Comparison of ENCODE assay signal across 10 mouse cellular contexts in the genomic region with DNA sequence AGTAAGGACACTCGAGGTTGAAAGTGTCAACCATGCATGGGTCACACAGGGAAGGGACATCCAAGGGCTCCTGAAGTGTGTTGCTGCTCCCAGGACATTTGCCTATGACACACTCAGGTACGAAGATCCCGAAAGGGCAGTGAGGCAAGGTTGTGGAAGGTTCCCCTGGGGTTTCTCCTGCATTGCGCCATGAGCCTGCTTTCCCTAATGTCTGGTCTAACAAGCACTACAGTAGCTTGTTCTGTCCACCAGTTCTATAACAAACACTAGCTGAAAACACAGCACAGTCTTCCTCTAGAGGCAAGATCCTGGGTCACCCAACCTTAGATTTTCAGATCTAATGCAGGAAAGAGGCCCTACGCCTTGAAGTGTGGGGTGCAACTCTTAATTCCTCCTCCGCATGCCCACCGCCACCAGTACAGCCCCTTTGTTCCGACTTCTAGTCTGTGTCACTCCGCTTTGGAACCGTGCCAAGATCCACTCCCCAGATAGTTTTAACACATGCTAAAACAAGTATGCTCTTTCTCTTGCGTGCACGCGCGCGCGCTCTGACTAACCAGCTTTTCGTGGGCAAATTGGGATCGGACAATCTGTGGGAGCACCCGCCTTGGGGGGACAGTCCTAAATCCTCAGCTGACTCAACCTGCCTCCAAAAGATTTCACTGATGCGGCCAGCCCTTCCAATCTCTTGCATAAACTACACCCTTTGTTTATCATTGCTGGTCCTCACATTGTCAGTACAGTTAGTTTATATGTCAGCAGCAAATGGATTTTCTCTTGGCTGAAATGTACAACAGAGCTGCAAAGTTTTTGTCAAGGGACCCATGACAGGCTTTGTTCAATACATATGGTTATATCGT. TPM values are rescaled to one million over a fixed set of nuclear protein-coding genes. Genes with fewer than 3 reads are reported as not detected.
DNase-seq lines count a peak whose midpoint lies in the region; ATAC-seq lines count a peak whose summit lies in the region.
"Had no signal": no experiment of that assay in that cellular context is flagged by ENCODE, and none has a peak within 500 bp of the region (broad histone marks: within the 10 kb centered on the region; RNA-seq: fewer than 3 reads in every experiment).

No protein-coding gene starts in this region.

- no peak overlapping the region for H3K4me2 ChIP-seq in forebrain, embryonic 14.5 days (ENCODE audit: low read length)
- peak overlapping the region; percentile 36 for H3K4me2 ChIP-seq in heart, embryonic 13.5 days
- peak overlapping the region; percentile 47 for H3K4me2 ChIP-seq in lung, embryonic 15.5 days

- no peak overlapping the region for H3K9ac ChIP-seq in forebrain, embryonic 14.5 days (ENCODE audit: low read length)
- H3K9ac ChIP-seq in heart, embryonic 13.5 days = peak overlapping the region; percentile 6
- no peak overlapping the region for H3K9ac ChIP-seq in lung, embryonic 15.5 days

- no peak overlapping the region for H3K27ac ChIP-seq in forebrain, embryonic 14.5 days (ENCODE audit: low read depth, low read length)
- peak overlapping the region; percentile 52 for H3K27ac ChIP-seq in heart, embryonic 13.5 days (replicated peaks)
- peak overlapping the region; percentile 56 for H3K27ac ChIP-seq in lung, embryonic 15.5 days

- H3K36me3 ChIP-seq in forebrain, embryonic 14.5 days (ENCODE audit: control insufficient read depth, insufficient read depth, low read length) = no peaks in the 10 kb centered on the region
- 0 out of 2 replicates have a peak, but pooled peaks cover 4% of the 10 kb centered on the region for H3K36me3 ChIP-seq in heart, embryonic 13.5 days
- no peaks in the 10 kb centered on the region for H3K36me3 ChIP-seq in lung, embryonic 15.5 days

- peak; percentile 39 to 52 for DNase-seq in layer of hippocampus, postnatal 10 days (ENCODE audit: low spot score in 2 of 2)
- DNase-seq in layer of hippocampus, adult 8-10 months (ENCODE audit: low spot score in 2 of 2) = no peak
- peak; percentile 75 for DNase-seq in forebrain, embryonic 14.5 days (ENCODE audit: low spot score)
- no peak for DNase-seq in thymus, postnatal 4 days
- no peak for DNase-seq in left cerebral cortex, adult 8-10 months (ENCODE audit: low spot score in 2 of 2)

- H3K4me3 ChIP-seq in forebrain, embryonic 14.5 days (ENCODE audit: low read depth, low read length) = no peak overlapping the region
- H3K4me3 ChIP-seq in heart, embryonic 13.5 days = no peak overlapping the region
- H3K4me3 ChIP-seq in lung, embryonic 15.5 days = peak overlapping the region; percentile 18

- H3K27me3 ChIP-seq in forebrain, embryonic 14.5 days (replicated peaks; ENCODE audit: control insufficient read depth, insufficient read depth, low read length) = no peaks in the 10 kb centered on the region
- H3K27me3 ChIP-seq in heart, embryonic 13.5 days (replicated peaks) = no peaks in the 10 kb centered on the region
- H3K27me3 ChIP-seq in lung, embryonic 15.5 days = no peaks in the 10 kb centered on the region
- H3K27me3 ChIP-seq: Patski had no signal

- peak; percentile 52; the same call in 1 of the 2 replicates for ATAC-seq in forebrain, embryonic 14.5 days
- no peak for ATAC-seq in heart, embryonic 13.5 days (ENCODE audit: extremely low read depth, insufficient number of reproducible peaks, low FRiP score, low TSS enrichment)
- peak; percentile 83 for ATAC-seq in lung, embryonic 15.5 days (ENCODE audit: borderline replicate concordance, extremely low read depth, low FRiP score, low TSS enrichment)
- no peak for ATAC-seq in megakaryocyte-erythroid progenitor cell, adult 5-6 weeks (replicated peaks; ENCODE audit: low FRiP score, low TSS enrichment, poor library complexity, severe bottlenecking)
- ATAC-seq: Patski had no signal

- H3K4me1 ChIP-seq in forebrain, embryonic 14.5 days (ENCODE audit: control insufficient read depth, insufficient read depth, low read length) = peaks cover 3% of the 10 kb centered on the region; the same call in 1 of the 2 replicates
- H3K4me1 ChIP-seq in heart, embryonic 13.5 days = peaks cover 76% of the 10 kb centered on the region
- peaks cover 28% of the 10 kb centered on the region for H3K4me1 ChIP-seq in lung, embryonic 15.5 days

- H3K9me3 ChIP-seq in forebrain, embryonic 14.5 days (replicated peaks; ENCODE audit: control insufficient read depth, low read length) = no peaks in the 10 kb centered on the region
- no peaks in the 10 kb centered on the region for H3K9me3 ChIP-seq in heart, embryonic 13.5 days
- H3K9me3 ChIP-seq in lung, embryonic 15.5 days = no peaks in the 10 kb centered on the region

- WGBS in forebrain, embryonic 14.5 days = 68% methylated on average over 21 of the region's 21 CpGs
- 63% methylated on average over 21 of the region's 21 CpGs for WGBS in heart, embryonic 13.5 days
- WGBS in lung, embryonic 15.5 days = 43% methylated on average over 21 of the region's 21 CpGs

RNA-seq across cellular contexts. Expression of gene Pgm5, which starts 10.0 kb away (rescaled TPM):
- total RNA-seq in layer of hippocampus, postnatal 10 days (2021) = 1 to 10 TPM; 3.4 to 3.5 TPM
- total RNA-seq in layer of hippocampus, adult 8-10 months (2022) = 1 to 10 TPM; 4.2 to 6.2 (median 5.7) TPM
- 0.25 and 0.36 TPM in 2 replicates for polyA plus RNA-seq in forebrain, embryonic 14.5 days (2014; fragmentation: Nextera tagmentation; extraction: Ambion mirVana)
- 5.0 and 5.3 TPM in 2 replicates for polyA plus RNA-seq in heart, embryonic 13.5 days (2015; fragmentation: Nextera tagmentation; extraction: Ambion mirVana)
- 3.0 and 3.1 TPM in 2 replicates for polyA plus RNA-seq in lung, embryonic 15.5 days (2015; fragmentation: Nextera tagmentation; extraction: Ambion mirVana)
- 1 to 10 TPM; 5.0 to 6.8 (median 6.3) TPM for total RNA-seq in left cerebral cortex, adult 8-10 months (2022)
- total RNA-seq in megakaryocyte-erythroid progenitor cell, adult 5-6 weeks (2014; fragmentation: Nextera tagmentation) = not detected in 2 replicates
- total RNA-seq in megakaryocyte-erythroid progenitor cell, adult 5-6 weeks (2017) = not detected in 2 replicates

RNA-seq across cellular contexts. Expression of gene Gm10053, which starts 23.8 kb away (rescaled TPM):
- 100 to 1,000 TPM; 215 to 218 TPM for total RNA-seq in layer of hippocampus, postnatal 10 days (2021)
- total RNA-seq in layer of hippocampus, adult 8-10 months (2022) = 100 to 1,000 TPM; 158 to 199 (median 174) TPM
- polyA plus RNA-seq in forebrain, embryonic 14.5 days (2014; fragmentation: Nextera tagmentation; extraction: Ambion mirVana) = 238 and 267 TPM in 2 replicates
- 603 and 704 TPM in 2 replicates for polyA plus RNA-seq in heart, embryonic 13.5 days (2015; fragmentation: Nextera tagmentation; extraction: Ambion mirVana)
- 210 and 217 TPM in 2 replicates for polyA plus RNA-seq in lung, embryonic 15.5 days (2015; fragmentation: Nextera tagmentation; extraction: Ambion mirVana)
- 100 to 1,000 TPM; 176 to 189 (median 186) TPM for total RNA-seq in left cerebral cortex, adult 8-10 months (2022)
- total RNA-seq in megakaryocyte-erythroid progenitor cell, adult 5-6 weeks (2014; fragmentation: Nextera tagmentation) = 165 and 186 TPM in 2 replicates
- total RNA-seq in megakaryocyte-erythroid progenitor cell, adult 5-6 weeks (2017) = 47.6 and 162 TPM in 2 replicates

RNA-seq across cellular contexts. Expression of gene Foxd4, which starts 49.3 kb away (rescaled TPM):
- total RNA-seq in layer of hippocampus, postnatal 10 days (2021) = not detected
- total RNA-seq in layer of hippocampus, adult 8-10 months (2022) = not detected
- polyA plus RNA-seq in forebrain, embryonic 14.5 days (2014; fragmentation: Nextera tagmentation; extraction: Ambion mirVana) = not detected in 2 replicates
- not detected in 2 replicates for polyA plus RNA-seq in heart, embryonic 13.5 days (2015; fragmentation: Nextera tagmentation; extraction: Ambion mirVana)
- polyA plus RNA-seq in lung, embryonic 15.5 days (2015; fragmentation: Nextera tagmentation; extraction: Ambion mirVana) = not detected in 2 replicates
- total RNA-seq in left cerebral cortex, adult 8-10 months (2022) = not detected
- total RNA-seq in megakaryocyte-erythroid progenitor cell, adult 5-6 weeks (2014; fragmentation: Nextera tagmentation) = not detected in 2 replicates
- total RNA-seq in megakaryocyte-erythroid progenitor cell, adult 5-6 weeks (2017) = not detected in 2 replicates
- total RNA-seq: gastrocnemius, adult 8-10 months had no signal

Comparison
In these comparisons a context has a peak if more than half of its experiments do, and no peak if none do; other contexts are left out.
1. DNase-seq: peak in layer of hippocampus, postnatal 10 days (2 of 2) and forebrain, embryonic 14.5 days (single experiment); none in layer of hippocampus, adult 8-10 months (0 of 2), thymus, postnatal 4 days (single experiment) and left cerebral cortex, adult 8-10 months (0 of 2).
2. ATAC-seq: peak in forebrain, embryonic 14.5 days (single experiment) and lung, embryonic 15.5 days (single experiment); none in heart, embryonic 13.5 days (single experiment) and megakaryocyte-erythroid progenitor cell, adult 5-6 weeks (single experiment).
3. RNA of gene Pgm5, which starts 10.0 kb away (total RNA-seq): 5.0 to 6.8 TPM in left cerebral cortex, adult 8-10 months, 4.2 to 6.2 TPM in layer of hippocampus, adult 8-10 months and 3.4 to 3.5 TPM in layer of hippocampus, postnatal 10 days; not detected in megakaryocyte-erythroid progenitor cell, adult 5-6 weeks; every median in the first group is over 4 times any median in the second.